Mouse (Mus musculus) left cerebral cortex, adult 2 months (tissue): ENCODE measurements at regions not wholly inside any gene's neighbourhood (a gene's known extent, or its start where the extent isn't known, plus 50 kb on each side); places are given as distances from the start of the nearest gene placed in this dataset.

Experiments
- DNase-seq, 2 experiments: peaks; one replicate each; pipeline ENCODE4 v3.0.0; 2021 to 2022; ENCODE audit warnings: low spot score in 2 of 2, mixed read lengths in 1 of 2; ENCODE audit errors: extremely low spot score in 1 of 2
- H3K27ac ChIP-seq: fragments of 200-600 bp; 2 replicates; pipeline ENCODE4 v1.8.1; 2022
- H3K4me3 ChIP-seq: fragments of 200-600 bp; 2 replicates; pipeline ENCODE4 v1.8.1; 2022
- CTCF ChIP-seq: fragments of 200-600 bp; IDR thresholded peaks from 2 replicates; pipeline ENCODE4 v1.8.1; 2022; ENCODE audit warnings: antibody characterized with exemption, mild to moderate bottlenecking, moderate library complexity
- intact Hi-C: fragments of 180-260 bp; cut with DNase I; formaldehyde crosslinking; loops from one replicate; pipeline ENCODE4 v1.15.1; 2025

DNA sequence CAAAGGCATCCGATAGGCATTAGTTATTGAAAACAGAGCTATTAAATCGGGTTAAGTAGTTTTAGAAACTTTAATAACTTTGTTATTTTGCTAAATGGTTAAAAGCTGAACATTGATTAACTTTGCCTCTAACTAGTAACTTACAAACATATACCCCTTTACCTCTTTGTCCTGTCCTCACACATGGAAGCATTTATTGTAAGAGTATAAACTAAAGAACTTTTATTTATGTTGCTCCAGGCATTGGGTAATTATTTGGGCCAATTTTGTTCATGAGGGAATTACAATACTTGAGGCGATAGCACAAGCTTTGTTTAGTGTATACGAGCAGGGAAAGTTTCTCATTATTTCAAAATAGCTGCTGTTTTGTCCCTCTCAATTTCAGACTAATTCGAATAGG, 328.4 kb upstream of the Gm9008 start:
- intact Hi-C loops, result no loop called here

DNA sequence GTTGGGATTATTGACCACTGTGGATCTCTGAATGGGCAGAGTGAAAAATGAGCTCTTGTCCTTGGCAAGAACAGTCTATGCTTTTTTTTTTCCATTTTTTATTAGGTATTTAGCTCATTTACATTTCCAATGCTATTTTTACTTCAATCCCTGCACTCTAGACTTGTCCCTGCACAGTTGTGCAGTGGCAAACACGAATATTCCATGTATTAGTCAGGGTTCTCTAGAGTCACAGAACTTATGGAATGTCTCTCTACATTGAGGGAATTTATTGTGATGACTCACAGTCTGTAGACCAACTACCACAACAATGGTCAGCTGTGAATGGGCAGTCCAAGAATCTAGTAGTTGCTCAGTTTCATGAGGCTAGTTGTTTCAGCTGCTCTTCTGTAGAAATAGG, 305.4 kb upstream of the Gm9008 start:
- intact Hi-C loops, result no loop called here
- H3K4me3 ChIP-seq, result no peak overlapping the region
- no peak for DNase-seq
- no peak for TF ChIP-seq CTCF
- H3K27ac ChIP-seq, result no peak overlapping the region

More for the DNA sequence above, 328.4 kb upstream of the Gm9008 start:
- no peak for TF ChIP-seq CTCF
- no peak for DNase-seq
- Histone ChIP-seq H3K27ac (no peak overlapping the region), H3K4me3 (no peak overlapping the region)

DNA sequence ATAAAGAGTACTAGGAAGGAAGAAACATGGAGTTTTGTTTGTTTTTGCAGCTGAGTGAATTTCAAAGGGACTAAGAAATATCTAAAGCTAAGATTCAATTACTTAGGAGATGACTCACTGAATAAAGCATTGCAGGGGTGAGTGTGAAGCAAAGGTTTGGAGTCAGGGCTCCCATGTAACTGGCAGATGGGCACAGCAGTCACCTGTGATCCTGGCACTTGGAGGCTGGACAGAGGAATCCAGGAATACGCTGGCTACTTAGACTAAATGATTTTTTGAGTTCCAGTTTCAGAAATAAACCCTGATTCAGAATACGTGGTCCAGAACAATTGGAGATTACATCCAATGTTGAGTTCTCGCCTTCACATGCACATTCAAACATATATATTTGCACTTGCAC, 282.6 kb upstream of the Gm9008 start:
- TF ChIP-seq CTCF, result no peak
- DNase-seq, result no peak
- H3K4me3 ChIP-seq, result no peak overlapping the region
- no peak overlapping the region for H3K27ac ChIP-seq
- intact Hi-C loops, result no loop called here

DNA sequence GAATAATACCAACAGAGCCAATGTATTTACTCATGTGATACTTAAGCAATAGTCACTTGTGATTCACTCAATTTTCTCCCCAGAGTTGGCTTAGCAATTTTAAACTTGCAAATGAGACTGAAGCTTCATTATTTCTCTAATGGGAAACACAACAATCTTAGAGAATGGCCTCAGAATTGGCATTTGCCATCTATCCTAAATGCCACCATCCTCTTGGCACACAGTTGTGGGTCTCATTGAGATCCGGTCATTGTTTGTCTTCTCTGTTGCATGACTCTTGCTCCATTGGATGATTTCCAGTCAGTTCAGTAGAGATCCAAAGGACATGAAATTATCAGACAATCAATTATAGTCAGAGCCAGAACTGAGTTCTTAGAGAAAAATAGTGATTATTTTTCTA, 280.6 kb upstream of the Gm9008 start:
- H3K27ac ChIP-seq, result no peak overlapping the region
- DNase-seq, result no peak
- intact Hi-C loops, result no loop called here
- no peak for TF ChIP-seq CTCF
- no peak overlapping the region for H3K4me3 ChIP-seq

DNA sequence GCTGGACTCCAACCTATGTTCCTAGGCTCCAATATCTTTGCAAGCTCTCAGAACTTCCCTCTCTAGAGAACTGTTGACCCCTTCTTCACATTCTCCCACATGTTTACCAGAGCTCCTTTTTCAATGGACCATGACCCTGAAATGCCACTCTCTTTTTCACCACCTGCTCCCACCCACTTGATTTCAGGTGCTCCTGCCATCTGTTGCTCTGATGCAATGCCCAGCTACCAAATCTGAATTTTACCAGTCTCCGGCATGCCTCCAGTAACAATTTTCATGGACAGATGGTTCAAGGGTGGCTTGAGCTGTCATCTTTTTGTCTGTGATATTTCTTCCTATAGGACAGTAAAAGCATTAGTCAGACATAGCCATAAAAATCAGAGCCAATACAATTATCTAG, 279.5 kb upstream of the Gm9008 start:
- intact Hi-C loops, result no loop called here
- no peak for DNase-seq
- no peak overlapping the region for H3K4me3 ChIP-seq
- TF ChIP-seq CTCF, result no peak
- H3K27ac ChIP-seq, result no peak overlapping the region

DNA sequence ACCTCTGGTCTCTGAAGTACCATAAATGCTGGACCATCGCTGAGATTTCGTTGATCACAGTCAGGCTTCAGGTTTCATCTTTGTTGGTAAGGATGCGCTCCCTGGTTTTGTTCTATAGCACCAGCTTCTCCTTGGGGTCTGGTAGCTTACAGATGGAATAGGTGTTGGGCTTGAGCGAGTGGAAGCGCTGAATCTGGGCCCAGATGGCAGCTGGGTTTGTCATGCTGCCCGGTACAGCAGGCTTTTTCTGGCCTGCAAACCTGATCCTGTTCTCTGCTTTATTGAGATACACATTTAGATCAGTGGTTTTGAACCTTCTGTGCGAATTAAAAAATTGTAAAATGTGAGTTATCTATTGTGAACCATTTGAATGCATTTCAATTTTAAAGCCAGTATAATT, 266.3 kb upstream of the Gm9008 start:
- Histone ChIP-seq H3K4me3 (no peak overlapping the region), H3K27ac (no peak overlapping the region)
- intact Hi-C loops, result no loop called here
- no peak for DNase-seq
- TF ChIP-seq CTCF, result no peak

DNA sequence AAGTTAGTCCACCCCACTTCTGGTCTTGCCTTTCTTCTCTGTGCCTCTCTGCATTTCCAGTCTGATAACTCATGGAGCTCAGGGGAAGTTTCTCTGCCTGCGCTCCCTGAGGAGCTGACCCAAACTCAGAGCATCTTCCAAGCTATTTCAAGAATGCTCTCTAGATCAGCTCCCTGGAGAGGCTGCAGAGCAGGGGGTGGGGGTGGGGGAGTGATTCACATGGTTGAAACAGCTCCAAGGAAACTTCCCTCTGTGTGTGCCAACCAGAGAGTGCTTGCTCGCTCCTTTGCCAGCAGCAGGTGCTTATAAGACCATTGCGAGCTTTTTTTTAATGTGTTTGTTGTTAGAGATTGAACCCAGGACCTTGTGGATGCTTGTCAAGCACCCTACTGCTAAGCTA, 257.3 kb upstream of the Gm9008 start:
- peak; percentile 16 to 18 for DNase-seq
- TF ChIP-seq CTCF, result no peak
- H3K4me3 ChIP-seq, result no peak overlapping the region
- intact Hi-C loops, result loop anchor here (10.0 kb wide), 1 partner anchor 490 kb away; the partner anchor contains the start of gene Lrrtm1
- H3K27ac ChIP-seq, result no peak overlapping the region
